Mouse (Mus musculus): ENCODE data around the gene Spc25. TPM values are rescaled to one million over a fixed set of nuclear protein-coding genes. Genes with fewer than 3 reads are reported as not detected.

The Spc25 gene
- polyA plus RNA-seq (2015; fragmentation: Nextera tagmentation; extraction: Ambion mirVana): 119 and 126 TPM in 2 replicates

DNA sequence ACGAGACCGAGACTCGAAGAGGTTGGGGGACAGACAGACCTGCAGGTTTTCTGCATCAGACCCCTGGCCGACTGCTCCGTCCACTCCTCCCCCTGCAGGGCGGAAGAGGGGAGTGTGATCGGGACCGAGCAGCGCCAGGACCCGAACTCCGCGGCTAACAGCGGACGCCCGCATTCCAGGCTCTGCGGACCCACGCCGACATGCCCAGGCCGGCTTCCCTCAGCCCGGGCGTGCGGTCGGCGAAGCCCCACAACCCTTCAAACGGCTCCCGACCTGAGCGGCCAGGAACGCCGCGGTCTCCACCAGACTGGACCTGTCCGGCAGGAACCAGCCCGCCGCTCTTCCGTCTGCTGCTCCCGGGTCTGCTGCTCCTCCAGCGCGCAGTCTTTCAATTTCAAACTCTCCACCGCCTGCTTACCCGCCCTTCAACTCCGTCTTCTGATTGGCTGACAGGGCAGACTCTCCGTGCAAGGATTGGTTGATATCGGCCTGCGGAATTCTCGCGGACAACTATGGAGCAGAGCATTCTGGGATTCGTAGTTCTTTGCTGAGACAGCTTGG is at the start of gene Spc25:
Spc25 (minus strand) TSS at position 404 of the 561 bp plus-strand sequence.
- WGBS (ENCODE audit: insufficient replicate concordance): under 1% methylated on average over 39 of the region's 46 CpGs
- peak within 1 kb of the TSS; percentile 82 for H3K27ac ChIP-seq (ENCODE audit: low read length)
- peak; percentile 98 for ATAC-seq (ENCODE audit: low read depth)
- H3K4me3 ChIP-seq (ENCODE audit: low read depth, low read length): peak within 1 kb of the TSS; percentile 91
- peak within 1 kb of the TSS; percentile 90 for H3K9ac ChIP-seq (ENCODE audit: low read depth, low read length)
- no peaks in the 10 kb centered on the region for H3K27me3 ChIP-seq (ENCODE audit: control insufficient read depth, insufficient read depth, low read depth, low read length)
- peaks cover 25% of the 10 kb centered on the region for H3K36me3 ChIP-seq (ENCODE audit: control insufficient read depth, insufficient read depth)
- H3K4me1 ChIP-seq (ENCODE audit: control insufficient read depth, low read depth, low read length): peaks cover 8% of the 10 kb centered on the region
- H3K4me2 ChIP-seq (ENCODE audit: low read depth, low read length): peak within 1 kb of the TSS; percentile 71
- no peaks in the 10 kb centered on the region for H3K9me3 ChIP-seq (replicated peaks; ENCODE audit: control insufficient read depth, low read length)

DNA sequence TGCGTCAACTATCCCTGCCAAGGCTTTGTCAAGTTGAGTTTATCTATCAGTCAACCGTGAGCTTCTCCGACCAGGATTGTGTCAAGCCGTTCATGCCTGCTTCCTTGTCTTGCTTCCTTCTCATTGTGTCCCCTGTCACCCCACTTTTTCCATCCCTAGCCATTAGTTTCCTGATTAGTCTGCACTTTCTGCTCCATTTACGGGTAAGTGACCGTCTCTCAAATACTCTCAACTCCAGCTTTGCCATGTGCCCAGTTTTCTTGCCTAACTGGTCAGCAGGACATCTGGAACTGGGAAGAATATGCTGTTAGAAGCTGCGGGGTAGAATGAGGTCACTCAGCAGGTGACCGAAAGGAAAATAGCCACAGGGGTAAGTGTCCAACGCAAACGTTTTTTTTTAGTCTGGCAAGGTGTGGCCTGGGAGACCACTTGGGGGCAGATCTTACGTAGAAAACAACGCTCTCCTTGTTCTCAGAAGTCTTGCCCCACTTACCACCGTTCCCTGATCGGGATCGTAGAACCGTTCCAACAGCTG is 42.3 kb upstream of the Spc25 start:
- Histone ChIP-seq H3K4me2 (ENCODE audit: low read depth, low read length) (no peak overlapping the region), H3K36me3 (ENCODE audit: control insufficient read depth, insufficient read depth) (no peaks in the 10 kb centered on the region), H3K4me3 (ENCODE audit: low read depth, low read length) (no peak overlapping the region), H3K9me3 (replicated peaks; ENCODE audit: control insufficient read depth, low read length) (no peaks in the 10 kb centered on the region), H3K4me1 (ENCODE audit: control insufficient read depth, low read depth, low read length) (no peaks in the 10 kb centered on the region), H3K9ac (ENCODE audit: low read depth, low read length) (no peak overlapping the region), H3K27me3 (ENCODE audit: control insufficient read depth, insufficient read depth, low read depth, low read length) (no peaks in the 10 kb centered on the region), H3K27ac (ENCODE audit: low read length) (no peak overlapping the region)
- 65% methylated on average over 16 of the region's 16 CpGs for WGBS (ENCODE audit: insufficient replicate concordance)
- ATAC-seq (ENCODE audit: low read depth): no peak

DNA sequence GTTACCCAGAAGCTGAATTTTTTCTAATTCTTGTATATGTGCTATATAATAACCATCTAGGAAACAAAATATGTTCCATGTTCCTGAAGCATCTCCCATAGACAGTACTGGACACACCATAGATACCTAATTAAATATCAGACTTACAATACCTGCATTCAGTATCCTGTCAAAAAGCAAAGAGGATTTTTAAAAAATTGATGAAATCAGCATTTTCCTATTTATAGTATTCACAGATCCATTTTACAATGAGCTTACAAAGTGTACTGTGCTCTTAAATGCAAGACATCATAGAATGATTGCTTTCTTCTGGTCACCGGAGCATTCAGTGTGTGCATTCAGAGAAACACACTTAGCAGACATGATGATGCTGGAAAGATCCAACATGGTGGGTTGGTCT is 41.1 kb upstream of the Spc25 start:
- Histone ChIP-seq H3K4me3 (ENCODE audit: low read depth, low read length) (no peak overlapping the region), H3K36me3 (ENCODE audit: control insufficient read depth, insufficient read depth) (no peaks in the 10 kb centered on the region), H3K27me3 (ENCODE audit: control insufficient read depth, insufficient read depth, low read depth, low read length) (no peaks in the 10 kb centered on the region), H3K9me3 (replicated peaks; ENCODE audit: control insufficient read depth, low read length) (no peaks in the 10 kb centered on the region), H3K4me2 (ENCODE audit: low read depth, low read length) (no peak overlapping the region), H3K9ac (ENCODE audit: low read depth, low read length) (no peak overlapping the region), H3K4me1 (ENCODE audit: control insufficient read depth, low read depth, low read length) (no peaks in the 10 kb centered on the region), H3K27ac (ENCODE audit: low read length) (no peak overlapping the region)
- no peak for ATAC-seq (ENCODE audit: low read depth)
- WGBS (ENCODE audit: insufficient replicate concordance): 73% methylated on average over 1 of the region's 1 CpGs

DNA sequence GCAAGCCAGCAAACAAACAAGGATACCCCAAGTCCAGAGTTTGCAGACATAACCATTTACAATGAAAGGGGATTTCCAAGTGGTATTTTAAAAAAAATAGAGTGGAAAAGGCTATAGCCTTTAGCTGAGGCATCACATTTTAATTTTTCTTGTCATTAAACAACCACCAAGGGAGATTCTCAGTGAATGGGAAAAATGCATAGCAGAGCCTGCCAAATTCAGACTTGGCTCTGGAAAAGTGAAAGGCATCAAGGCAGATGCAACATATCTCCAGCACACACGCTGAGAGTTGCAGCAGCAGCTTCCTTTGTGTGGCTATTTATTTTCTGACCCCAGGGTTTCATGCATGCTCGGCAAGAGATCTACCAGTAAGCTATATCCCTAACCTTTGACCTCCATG is 38.9 kb upstream of the Spc25 start:
- no peak for ATAC-seq (ENCODE audit: low read depth)
- H3K4me2 ChIP-seq (ENCODE audit: low read depth, low read length): no peak overlapping the region

GRCm38 (mm10) chr2:69239315-69239714 is 33.3 kb upstream of the Spc25 start:
- ATAC-seq (ENCODE audit: low read depth): no peak
- Histone ChIP-seq H3K4me2 (ENCODE audit: low read depth, low read length) (no peak overlapping the region), H3K27me3 (ENCODE audit: control insufficient read depth, insufficient read depth, low read depth, low read length) (no peaks in the 10 kb centered on the region), H3K9me3 (replicated peaks; ENCODE audit: control insufficient read depth, low read length) (no peaks in the 10 kb centered on the region), H3K9ac (ENCODE audit: low read depth, low read length) (no peak overlapping the region), H3K4me1 (ENCODE audit: control insufficient read depth, low read depth, low read length) (no peaks in the 10 kb centered on the region), H3K27ac (ENCODE audit: low read length) (no peak overlapping the region), H3K4me3 (ENCODE audit: low read depth, low read length) (no peak overlapping the region), H3K36me3 (ENCODE audit: control insufficient read depth, insufficient read depth) (no peaks in the 10 kb centered on the region; the same call in 1 of the 2 replicates)
- 67% methylated on average over 9 of the region's 9 CpGs for WGBS (ENCODE audit: insufficient replicate concordance)

More for the DNA sequence above, 38.9 kb upstream of the Spc25 start:
- 54% methylated on average over 2 of the region's 2 CpGs for WGBS (ENCODE audit: insufficient replicate concordance)
- no peak overlapping the region for H3K27ac ChIP-seq (ENCODE audit: low read length)
- no peak overlapping the region for H3K4me3 ChIP-seq (ENCODE audit: low read depth, low read length)
- H3K9ac ChIP-seq (ENCODE audit: low read depth, low read length): no peak overlapping the region
- H3K27me3 ChIP-seq (ENCODE audit: control insufficient read depth, insufficient read depth, low read depth, low read length): no peaks in the 10 kb centered on the region
- no peaks in the 10 kb centered on the region for H3K9me3 ChIP-seq (replicated peaks; ENCODE audit: control insufficient read depth, low read length)
- H3K4me1 ChIP-seq (ENCODE audit: control insufficient read depth, low read depth, low read length): no peaks in the 10 kb centered on the region
- no peaks in the 10 kb centered on the region for H3K36me3 ChIP-seq (ENCODE audit: control insufficient read depth, insufficient read depth)

GRCm38 (mm10) chr2:69234976-69235678 is 29.1 kb upstream of the Spc25 start:
- ATAC-seq (ENCODE audit: low read depth): no peak
- H3K4me3 ChIP-seq (ENCODE audit: low read depth, low read length): no peak overlapping the region
- no peak overlapping the region for H3K4me2 ChIP-seq (ENCODE audit: low read depth, low read length)
- H3K9ac ChIP-seq (ENCODE audit: low read depth, low read length): no peak overlapping the region
- H3K4me1 ChIP-seq (ENCODE audit: control insufficient read depth, low read depth, low read length): no peaks in the 10 kb centered on the region
- H3K36me3 ChIP-seq (ENCODE audit: control insufficient read depth, insufficient read depth): no peaks in the 10 kb centered on the region; the same call in 1 of the 2 replicates
- H3K27me3 ChIP-seq (ENCODE audit: control insufficient read depth, insufficient read depth, low read depth, low read length): no peaks in the 10 kb centered on the region
- H3K9me3 ChIP-seq (replicated peaks; ENCODE audit: control insufficient read depth, low read length): no peaks in the 10 kb centered on the region
- no peak overlapping the region for H3K27ac ChIP-seq (ENCODE audit: low read length)
- 70% methylated on average over 5 of the region's 5 CpGs for WGBS (ENCODE audit: insufficient replicate concordance)

DNA sequence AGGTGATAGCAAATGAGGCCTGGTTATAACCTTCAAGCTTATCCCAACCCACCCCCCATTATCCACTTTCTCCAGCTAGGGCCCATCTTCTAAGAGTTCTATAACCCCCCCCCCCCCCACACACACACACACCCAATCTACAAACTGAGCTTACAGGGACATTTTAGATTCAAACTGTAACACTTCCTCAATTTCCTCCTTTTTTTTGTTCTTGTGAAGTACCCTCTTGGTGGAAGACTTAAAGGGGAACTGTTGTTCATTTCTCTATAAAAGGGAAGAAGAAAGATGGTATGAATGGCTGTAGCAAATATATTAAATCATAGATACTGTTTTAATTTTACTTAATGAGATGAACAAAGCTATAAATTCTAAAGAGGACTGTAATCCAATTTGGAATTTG is 26.1 kb upstream of the Spc25 start:
- Histone ChIP-seq H3K9ac (ENCODE audit: low read depth, low read length) (no peak overlapping the region), H3K4me2 (ENCODE audit: low read depth, low read length) (no peak overlapping the region), H3K4me1 (ENCODE audit: control insufficient read depth, low read depth, low read length) (no peaks in the 10 kb centered on the region), H3K27me3 (ENCODE audit: control insufficient read depth, insufficient read depth, low read depth, low read length) (no peaks in the 10 kb centered on the region), H3K36me3 (ENCODE audit: control insufficient read depth, insufficient read depth) (no peaks in the 10 kb centered on the region; the same call in 1 of the 2 replicates), H3K9me3 (replicated peaks; ENCODE audit: control insufficient read depth, low read length) (no peaks in the 10 kb centered on the region), H3K4me3 (ENCODE audit: low read depth, low read length) (no peak overlapping the region), H3K27ac (ENCODE audit: low read length) (no peak overlapping the region)
- no peak for ATAC-seq (ENCODE audit: low read depth)

- ATAC-seq (ENCODE audit: low read depth): no peak
- no peak overlapping the region for H3K4me2 ChIP-seq (ENCODE audit: low read depth, low read length)
Measured at GRCm38 (mm10) chr2:69230137-69230536, 24.1 kb upstream of the Spc25 start.

GRCm38 (mm10) chr2:69228635-69229034 is 22.6 kb upstream of the Spc25 start:
- no peaks in the 10 kb centered on the region for H3K4me1 ChIP-seq (ENCODE audit: control insufficient read depth, low read depth, low read length)
- no peak overlapping the region for H3K9ac ChIP-seq (ENCODE audit: low read depth, low read length)
- no peak overlapping the region for H3K4me2 ChIP-seq (ENCODE audit: low read depth, low read length)
- H3K36me3 ChIP-seq (ENCODE audit: control insufficient read depth, insufficient read depth): no peaks in the 10 kb centered on the region
- no peak for ATAC-seq (ENCODE audit: low read depth)
- no peak overlapping the region for H3K27ac ChIP-seq (ENCODE audit: low read length)
- no peak overlapping the region for H3K4me3 ChIP-seq (ENCODE audit: low read depth, low read length)
- no peaks in the 10 kb centered on the region for H3K27me3 ChIP-seq (ENCODE audit: control insufficient read depth, insufficient read depth, low read depth, low read length)
- WGBS (ENCODE audit: insufficient replicate concordance): 64% methylated on average over 6 of the region's 6 CpGs
- no peaks in the 10 kb centered on the region for H3K9me3 ChIP-seq (replicated peaks; ENCODE audit: control insufficient read depth, low read length)

More at GRCm38 (mm10) chr2:69230137-69230536, 24.1 kb upstream of the Spc25 start:
- H3K27ac ChIP-seq (ENCODE audit: low read length): no peak overlapping the region
- no peak overlapping the region for H3K4me3 ChIP-seq (ENCODE audit: low read depth, low read length)
- H3K36me3 ChIP-seq (ENCODE audit: control insufficient read depth, insufficient read depth): no peaks in the 10 kb centered on the region
- H3K4me1 ChIP-seq (ENCODE audit: control insufficient read depth, low read depth, low read length): no peaks in the 10 kb centered on the region
- 61% methylated on average over 2 of the region's 2 CpGs for WGBS (ENCODE audit: insufficient replicate concordance)
- H3K9me3 ChIP-seq (replicated peaks; ENCODE audit: control insufficient read depth, low read length): no peaks in the 10 kb centered on the region
- no peak overlapping the region for H3K9ac ChIP-seq (ENCODE audit: low read depth, low read length)
- H3K27me3 ChIP-seq (ENCODE audit: control insufficient read depth, insufficient read depth, low read depth, low read length): no peaks in the 10 kb centered on the region

Data from liver, embryonic 16.5 days (tissue).